Mouse (Mus musculus) embryonic facial prominence, embryonic 11.5 days (tissue): ENCODE results near the gene Slc24a1. TPM values are rescaled to one million over a fixed set of nuclear protein-coding genes. Genes with fewer than 3 reads are reported as not detected.
"Not testable (repeated sequence)": the region's sequence is repeated elsewhere in the genome, so short reads cannot be mapped to it uniquely, and the experiment has no call there.

Experiments
- ATAC-seq: fragments of 200-750 bp; cut with Nextera tagmentation; replicated peaks from 2 replicates; pipeline ENCODE4 v1.8.0; 2017; ENCODE audit warnings: low read depth; ENCODE audit not compliant: insufficient number of reproducible peaks, low FRiP score, low TSS enrichment
- DNase-seq: peaks from one replicate; pipeline ENCODE4 v3.0.0-alpha.2; 2015; ENCODE audit warnings: low spot score
- H3K27ac ChIP-seq: fragments of 300-500 bp; sonication (generic); replicated peaks from 2 replicates; pipeline ENCODE4 v1.5.1; 2014; ENCODE audit warnings: mild to moderate bottlenecking, low read depth, low read length, control low read depth
- H3K27me3 ChIP-seq: fragments of 300-500 bp; sonication (generic); 2 replicates; pipeline ENCODE4 v1.6.1; 2014; ENCODE audit warnings: mild to moderate bottlenecking, low read length, moderate library complexity, mixed read lengths; ENCODE audit not compliant: control insufficient read depth, insufficient read depth
- H3K36me3 ChIP-seq: fragments of 300-500 bp; sonication (generic); replicated peaks from 2 replicates; pipeline ENCODE4 v1.6.1; 2014; ENCODE audit warnings: low read depth, mild to moderate bottlenecking, low read length, moderate library complexity, mixed read lengths; ENCODE audit not compliant: control insufficient read depth, insufficient read depth
- H3K4me1 ChIP-seq: fragments of 300-500 bp; sonication (generic); 2 replicates; pipeline ENCODE4 v1.6.1; 2014; ENCODE audit warnings: low read length, mixed read lengths; ENCODE audit not compliant: control insufficient read depth, insufficient read depth
- H3K4me2 ChIP-seq: fragments of 300-500 bp; sonication (generic); 2 replicates; pipeline ENCODE4 v1.6.1; 2014; ENCODE audit warnings: low read depth, mild to moderate bottlenecking, control low read depth, low read length, moderate library complexity
- H3K4me3 ChIP-seq: fragments of 300-500 bp; sonication (generic); 2 replicates; pipeline ENCODE4 v1.5.1; 2014; ENCODE audit warnings: low read depth, low read length, control low read depth
- H3K9ac ChIP-seq: fragments of 300-500 bp; sonication (generic); replicated peaks from 2 replicates; pipeline ENCODE4 v1.6.1; 2014; ENCODE audit warnings: mild to moderate bottlenecking, control low read depth, low read length
- H3K9me3 ChIP-seq: fragments of 300-500 bp; sonication (generic); replicated peaks from 2 replicates; pipeline ENCODE4 v1.6.1; 2016; ENCODE audit warnings: mild to moderate bottlenecking, low read length, inconsistent platforms, mixed read lengths; ENCODE audit not compliant: control insufficient read depth
- WGBS: fragments of 180-500 bp; shearing (Covaris S2); extraction: QIAGEN DNeasy Blood & Tissue Kit; methylation state at CpG from one replicate; pipeline ENCODE4 v1.1.7; 2014; 5-methylcytosine and 5-hydroxymethylcytosine counted together
- polyA plus RNA-seq: library from polyadenylated mRNA; unstranded; fragments of >200 nt; fragmentation: Nextera tagmentation; extraction: Ambion mirVana; gene quantifications from 2 replicates; pipeline ENCODE4 v1.2.1, GENCODE M21; 2014

Slc24a1 gene
- polyA plus RNA-seq, result not detected in 2 replicates

DNA sequence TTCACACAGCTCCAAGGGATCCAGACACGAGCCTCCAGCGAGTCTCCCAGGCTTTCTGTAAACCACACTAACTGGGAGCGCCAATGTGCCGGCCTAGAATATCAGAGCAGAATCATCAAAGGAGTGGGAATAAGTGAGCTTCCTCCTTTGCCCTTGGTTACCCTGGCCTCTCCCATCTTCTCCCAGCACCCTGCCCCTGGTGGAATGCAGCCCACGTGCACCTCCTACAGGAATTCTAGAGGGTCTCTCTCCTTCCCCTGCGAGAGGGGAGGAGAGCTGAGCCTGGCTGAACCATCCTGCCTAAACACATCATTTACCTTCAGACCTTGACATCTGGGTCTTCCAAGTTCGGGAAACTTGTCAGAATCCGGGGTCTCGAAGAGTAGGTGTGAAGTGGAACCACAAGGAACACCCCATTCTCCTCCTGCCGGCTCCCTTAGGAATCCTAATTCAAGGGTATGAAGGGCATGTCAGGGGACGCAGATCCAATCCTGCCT is at the start of gene Slc24a1:
TSS of gene Slc24a1 (minus strand) at position 447 of the 497 bp plus-strand sequence.
- H3K27me3 ChIP-seq, result no peaks in the 10 kb centered on the region

DNA sequence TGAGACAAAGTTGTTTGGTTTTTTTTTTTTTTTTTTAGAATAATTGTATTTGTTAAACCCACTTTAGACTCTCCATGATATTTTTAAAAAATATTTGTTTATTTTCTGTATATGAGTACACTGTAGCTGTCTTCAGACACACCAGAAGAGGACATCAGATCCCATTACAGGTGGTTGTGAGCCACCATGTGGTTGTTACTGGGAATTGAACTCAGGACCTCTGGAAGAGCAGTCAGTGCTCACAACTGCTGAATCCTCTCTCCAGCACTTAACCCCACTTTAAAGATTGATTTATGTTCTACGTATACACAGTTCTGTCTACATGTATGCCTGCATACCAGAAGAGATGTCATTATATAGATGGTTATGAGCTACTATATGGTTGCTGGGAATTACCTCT is 44.1 kb upstream of the Slc24a1 start:
- ATAC-seq, H3K4me2 ChIP-seq, H3K4me3 ChIP-seq, H3K4me1 ChIP-seq, H3K27ac ChIP-seq, H3K36me3 ChIP-seq, H3K9me3 ChIP-seq, H3K9ac ChIP-seq, H3K27me3 ChIP-seq, DNase-seq: not testable (repeated sequence)
- WGBS, result 86% methylated on average over 1 of the region's 1 CpGs

More for the DNA sequence above, at the start of gene Slc24a1:
- H3K9ac ChIP-seq, result no peak within 1 kb of the TSS
- DNase-seq (no peak), ATAC-seq (no peak)
- WGBS, result 40% methylated on average over 11 of the region's 11 CpGs
- H3K27ac ChIP-seq, result no peak within 1 kb of the TSS
- H3K4me3 ChIP-seq, result no peak within 1 kb of the TSS
- no peaks in the 10 kb centered on the region for H3K36me3 ChIP-seq
- H3K9me3 ChIP-seq, result no peaks in the 10 kb centered on the region
- no peaks in the 10 kb centered on the region for H3K4me1 ChIP-seq
- no peak within 1 kb of the TSS for H3K4me2 ChIP-seq

DNA sequence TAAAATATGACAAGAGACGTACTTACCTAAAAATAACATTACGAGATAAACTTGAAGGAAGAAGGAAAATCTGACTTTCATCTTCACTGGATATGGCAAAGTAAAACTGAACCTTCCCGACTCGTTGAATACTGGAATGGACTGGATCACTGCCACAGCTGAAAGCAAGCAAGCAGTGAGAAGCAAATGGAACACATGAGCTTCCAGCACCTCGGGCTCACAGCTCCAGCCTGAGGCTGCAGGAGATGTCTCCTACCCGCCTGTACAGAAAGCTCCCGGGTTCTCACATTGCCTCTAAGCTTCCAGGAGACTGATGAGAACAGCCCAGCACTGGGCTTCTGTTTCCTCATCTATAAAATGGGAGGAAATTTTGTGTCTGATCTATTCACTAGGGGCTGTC is 38.9 kb upstream of the Slc24a1 start:
- DNase-seq (no peak), ATAC-seq (no peak)
- 87% methylated on average over 7 of the region's 7 CpGs for WGBS
- Histone ChIP-seq H3K27me3 (no peaks in the 10 kb centered on the region), H3K9ac (no peak overlapping the region), H3K9me3 (no peaks in the 10 kb centered on the region), H3K36me3 (peaks cover 13% of the 10 kb centered on the region), H3K4me1 (no peaks in the 10 kb centered on the region), H3K27ac (no peak overlapping the region), H3K4me3 (no peak overlapping the region), H3K4me2 (no peak overlapping the region)

DNA sequence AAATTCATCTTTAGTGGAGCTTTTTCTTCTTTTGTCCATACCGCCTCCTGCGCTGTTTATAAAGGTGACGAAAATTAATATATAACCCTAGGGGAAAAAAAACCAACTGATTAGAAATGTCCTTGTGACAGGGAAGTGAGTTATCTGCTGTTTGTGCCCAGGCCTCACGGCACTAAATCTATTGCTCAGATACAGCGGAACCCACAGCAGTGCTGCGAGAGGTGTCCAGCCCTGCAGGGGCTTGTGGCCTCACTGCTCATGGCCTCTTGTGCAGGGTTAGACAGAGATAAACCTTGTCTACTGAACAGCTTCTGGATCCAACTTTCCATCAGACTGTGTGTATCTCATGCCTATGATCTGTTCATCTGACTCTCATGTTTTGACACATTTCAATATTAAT is 37.0 kb upstream of the Slc24a1 start:
- Histone ChIP-seq H3K9me3 (no peaks in the 10 kb centered on the region), H3K36me3 (peaks cover 21% of the 10 kb centered on the region)
- 94% methylated on average over 6 of the region's 6 CpGs for WGBS

DNA sequence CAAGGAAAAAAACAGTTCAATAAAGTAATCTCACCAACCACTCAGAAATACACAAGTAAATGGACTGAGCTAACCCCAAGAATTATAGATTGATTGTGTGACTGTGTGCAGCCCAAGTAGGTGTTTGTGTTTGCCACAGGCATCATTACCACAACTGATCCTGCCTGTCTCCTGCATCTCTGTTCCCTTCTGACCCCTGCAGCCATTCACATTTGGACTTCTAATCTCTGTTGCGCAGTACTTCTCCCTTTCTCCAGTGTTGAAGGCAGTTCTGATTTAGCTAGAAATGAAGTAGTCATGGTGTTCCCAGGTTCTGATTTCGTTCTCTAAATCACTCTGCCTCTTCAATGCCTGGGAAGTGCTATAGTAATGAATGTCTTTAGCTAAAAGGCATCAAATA is 36.2 kb upstream of the Slc24a1 start:
- H3K9me3 ChIP-seq, result no peaks in the 10 kb centered on the region
- H3K9ac ChIP-seq, result no peak overlapping the region
- WGBS, result 92% methylated on average over 2 of the region's 2 CpGs
- peaks cover 21% of the 10 kb centered on the region for H3K36me3 ChIP-seq
- no peaks in the 10 kb centered on the region for H3K27me3 ChIP-seq
- no peak for ATAC-seq
- no peak overlapping the region for H3K27ac ChIP-seq
- no peak overlapping the region for H3K4me2 ChIP-seq
- H3K4me1 ChIP-seq, result no peaks in the 10 kb centered on the region
- DNase-seq, result no peak
- no peak overlapping the region for H3K4me3 ChIP-seq

More for the DNA sequence above, 37.0 kb upstream of the Slc24a1 start:
- no peak for DNase-seq
- Histone ChIP-seq H3K27me3 (no peaks in the 10 kb centered on the region), H3K27ac (no peak overlapping the region), H3K4me1 (no peaks in the 10 kb centered on the region), H3K4me3 (no peak overlapping the region), H3K9ac (no peak overlapping the region), H3K4me2 (no peak overlapping the region)
- ATAC-seq, result no peak

DNA sequence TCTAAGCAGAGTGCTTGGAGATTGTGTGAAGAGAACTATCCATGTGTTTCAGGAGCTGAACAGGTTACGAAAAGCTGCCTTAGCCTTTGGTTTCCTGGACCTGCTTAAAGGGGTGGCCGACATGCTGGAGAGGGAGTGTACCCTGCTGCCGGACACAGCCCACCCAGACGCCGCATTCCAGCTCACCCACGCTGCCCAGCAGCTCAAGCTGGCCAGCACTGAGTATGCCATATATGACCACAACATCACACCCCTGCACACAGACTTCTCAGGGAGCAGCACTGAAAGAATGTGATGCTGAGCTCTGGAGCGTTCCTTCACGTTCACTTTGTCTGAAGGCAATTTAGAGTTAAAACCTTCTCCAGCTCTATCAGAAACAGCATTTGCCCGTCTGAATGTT is 34.4 kb upstream of the Slc24a1 start:
- Histone ChIP-seq H3K4me1 (no peaks in the 10 kb centered on the region), H3K27ac (no peak overlapping the region), H3K36me3 (peaks cover 23% of the 10 kb centered on the region), H3K4me2 (no peak overlapping the region), H3K9ac (no peak overlapping the region), H3K9me3 (no peaks in the 10 kb centered on the region), H3K27me3 (no peaks in the 10 kb centered on the region), H3K4me3 (no peak overlapping the region)
- DNase-seq, result no peak
- 86% methylated on average over 9 of the region's 9 CpGs for WGBS
- ATAC-seq, result no peak

DNA sequence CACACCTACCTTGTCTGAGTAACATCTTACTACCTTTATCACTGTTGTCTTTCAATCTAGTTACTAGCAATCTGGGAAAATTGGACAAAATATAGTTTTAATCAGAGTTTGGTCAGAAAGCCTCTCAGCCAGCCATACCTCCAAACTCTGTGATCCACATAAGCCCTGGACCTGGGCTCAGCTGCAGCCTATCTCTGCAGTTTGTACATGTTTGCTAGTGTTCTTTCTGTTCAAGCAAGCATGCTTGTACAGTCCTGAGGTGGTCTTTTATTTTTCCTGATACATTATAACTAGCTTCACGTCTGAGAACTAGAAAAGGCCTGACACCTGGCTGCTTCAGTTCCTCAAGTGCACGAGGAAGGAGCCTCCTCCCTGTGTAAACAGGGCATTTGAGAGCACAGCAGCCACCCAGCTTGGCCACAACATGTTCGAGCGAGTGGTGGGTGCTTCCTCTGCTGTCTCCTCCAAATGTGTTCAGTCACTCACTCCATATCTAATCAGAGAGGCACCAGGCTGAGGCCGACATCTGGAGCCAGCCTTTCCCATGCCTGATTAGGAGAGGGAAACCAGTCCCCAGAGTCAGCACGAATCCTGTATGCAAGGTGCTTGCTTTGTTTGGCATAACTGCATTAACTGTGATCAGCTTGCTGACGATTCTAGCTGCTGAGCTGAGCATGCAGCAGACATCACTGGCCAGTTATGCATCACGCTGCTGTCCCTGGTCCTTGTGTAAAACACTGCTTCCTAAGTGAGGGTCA is 33.8 kb upstream of the Slc24a1 start:
- Histone ChIP-seq H3K27ac (no peak overlapping the region), H3K4me3 (no peak overlapping the region), H3K4me1 (no peaks in the 10 kb centered on the region), H3K27me3 (no peaks in the 10 kb centered on the region), H3K4me2 (no peak overlapping the region), H3K9me3 (no peaks in the 10 kb centered on the region), H3K9ac (no peak overlapping the region), H3K36me3 (peaks cover 24% of the 10 kb centered on the region)
- ATAC-seq (no peak), DNase-seq (no peak)
- 80% methylated on average over 8 of the region's 8 CpGs for WGBS

DNA sequence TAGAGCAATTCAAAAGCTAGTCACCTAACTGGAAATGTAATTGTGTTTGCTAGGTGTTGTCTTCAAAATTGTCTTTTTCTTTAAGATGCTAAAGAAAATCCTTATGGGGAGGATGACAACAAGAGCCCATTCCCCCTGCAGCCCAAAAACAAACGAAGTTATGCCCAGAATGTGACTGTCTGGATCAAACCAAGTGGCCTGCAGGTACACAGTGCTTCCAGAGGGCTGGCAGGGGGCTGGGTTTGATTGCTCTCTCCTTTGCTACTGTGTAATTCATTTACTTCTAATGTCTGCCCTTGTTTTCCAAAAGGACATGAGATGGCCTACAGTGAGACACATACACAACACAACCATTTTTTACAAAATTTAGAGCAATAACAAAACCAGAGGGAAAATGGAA is 30.5 kb upstream of the Slc24a1 start:
- no peaks in the 10 kb centered on the region for H3K27me3 ChIP-seq
- no peak overlapping the region for H3K27ac ChIP-seq
- H3K9me3 ChIP-seq, result no peaks in the 10 kb centered on the region
- H3K9ac ChIP-seq, result no peak overlapping the region
- no peak for DNase-seq
- no peak overlapping the region for H3K4me3 ChIP-seq
- ATAC-seq, result no peak
- no peak overlapping the region for H3K4me2 ChIP-seq
- 70% methylated on average over 1 of the region's 1 CpGs for WGBS
- H3K4me1 ChIP-seq, result no peaks in the 10 kb centered on the region
- peaks cover 23% of the 10 kb centered on the region for H3K36me3 ChIP-seq
